Comparison of ENCODE assay signal across 8 mouse cellular contexts in genomic region chr13:74245899-74246231, GRCm38 (mm10). TPM values are rescaled to one million over a fixed set of nuclear protein-coding genes. Genes with fewer than 3 reads are reported as not detected.
DNase-seq lines count a peak whose midpoint lies in the region; ATAC-seq and TF ChIP-seq lines count a peak whose summit lies in the region.

No protein-coding gene starts in this region.

- 69% methylated on average over 4 of the region's 4 CpGs for WGBS in liver, embryonic 13.5 days (ENCODE audit: insufficient replicate concordance)
- 56% methylated on average over 4 of the region's 4 CpGs for WGBS in stomach, postnatal 0 days

- no peaks in the 10 kb centered on the region for H3K27me3 ChIP-seq in testis, adult 2 months (ENCODE audit: control insufficient read depth, insufficient read depth, low read length)
- H3K27me3 ChIP-seq in liver, embryonic 13.5 days = no peaks in the 10 kb centered on the region
- no peaks in the 10 kb centered on the region for H3K27me3 ChIP-seq in stomach, postnatal 0 days (ENCODE audit: control insufficient read depth, insufficient read depth, low read length)

- H3K9ac ChIP-seq in liver, embryonic 13.5 days = no peak overlapping the region
- H3K9ac ChIP-seq in stomach, postnatal 0 days (ENCODE audit: low read length) = no peak overlapping the region

- no peaks in the 10 kb centered on the region for H3K36me3 ChIP-seq in testis, adult 2 months (ENCODE audit: control insufficient read depth, insufficient read depth, low read length)
- no peaks in the 10 kb centered on the region for H3K36me3 ChIP-seq in liver, embryonic 13.5 days
- no peaks in the 10 kb centered on the region for H3K36me3 ChIP-seq in stomach, postnatal 0 days (ENCODE audit: control insufficient read depth, insufficient read depth, low read length)

- intact Hi-C loops in gastrocnemius, adult 2 months (cut with DNase I) = no loop called here

- TF ChIP-seq CTCF in gastrocnemius, adult 2 months (IDR thresholded peaks at IDR 0.05) = no peak
- TF ChIP-seq CTCF in testis, adult 2 months (IDR thresholded peaks at IDR 0.05; ENCODE audit: control insufficient read depth, insufficient read depth, insufficient replicate concordance, low read depth, low read length) = no peak
- no peak for TF ChIP-seq CTCF in stomach, postnatal 0 days (IDR thresholded peaks at IDR 0.05; ENCODE audit: low read depth)

- peak overlapping the region; percentile 48 for H3K27ac ChIP-seq in gastrocnemius, adult 2 months
- H3K27ac ChIP-seq in testis, adult 2 months (ENCODE audit: control insufficient read depth, insufficient read depth, low read depth, low read length) = peak overlapping the region; percentile 82
- no peak overlapping the region; the same call in 1 of the 2 replicates for H3K27ac ChIP-seq in liver, embryonic 13.5 days
- H3K27ac ChIP-seq in stomach, postnatal 0 days (replicated peaks) = no peak overlapping the region

- H3K4me3 ChIP-seq in gastrocnemius, adult 2 months = peak overlapping the region; percentile 53
- H3K4me3 ChIP-seq in testis, adult 2 months (ENCODE audit: control insufficient read depth, low read depth, low read length) = peak overlapping the region; percentile 83
- H3K4me3 ChIP-seq in liver, embryonic 13.5 days (replicated peaks) = no peak overlapping the region
- no peak overlapping the region for H3K4me3 ChIP-seq in stomach, postnatal 0 days (ENCODE audit: low read depth, low read length)

- TF ChIP-seq POLR2A in testis, adult 2 months (IDR thresholded peaks at IDR 0.05; ENCODE audit: control insufficient read depth, low read depth, low read length) = no peak

- H3K4me2 ChIP-seq in liver, embryonic 13.5 days = no peak overlapping the region
- H3K4me2 ChIP-seq in stomach, postnatal 0 days (replicated peaks; ENCODE audit: low read depth) = no peak overlapping the region

- no peak for TF ChIP-seq EP300 in stomach, postnatal 0 days (optimal IDR thresholded peaks at IDR 0.05)

- peaks cover 6% of the 10 kb centered on the region for H3K4me1 ChIP-seq in testis, adult 2 months (ENCODE audit: control insufficient read depth, insufficient read depth, low read length)
- peaks cover 21% of the 10 kb centered on the region for H3K4me1 ChIP-seq in liver, embryonic 13.5 days (replicated peaks)
- no peaks in the 10 kb centered on the region for H3K4me1 ChIP-seq in stomach, postnatal 0 days (replicated peaks; ENCODE audit: control insufficient read depth, insufficient read depth)

- no peak for DNase-seq in gastrocnemius, adult 2 months
- DNase-seq in gastrocnemius, postnatal 25 days = no peak
- DNase-seq in testis, postnatal 10 days (ENCODE audit: low spot score) = no peak
- no peak for DNase-seq in liver, embryonic 13.5 days
- no peak for DNase-seq in stomach, postnatal 0 days (ENCODE audit: low spot score)
- DNase-seq in cerebellum, postnatal 36 days = no peak
- DNase-seq in adrenal gland, adult 18-20 months (ENCODE audit: low spot score in 2 of 2) = no peak

- peak; percentile 70 for ATAC-seq in liver, embryonic 13.5 days (ENCODE audit: low read depth)
- ATAC-seq in stomach, postnatal 0 days (ENCODE audit: low FRiP score, low TSS enrichment) = peak; percentile 29; the same call in 1 of the 2 replicates

- no peaks in the 10 kb centered on the region for H3K9me3 ChIP-seq in liver, embryonic 13.5 days (replicated peaks)
- H3K9me3 ChIP-seq in stomach, postnatal 0 days (ENCODE audit: control insufficient read depth, low read length) = no peaks in the 10 kb centered on the region

RNA-seq across cellular contexts. Expression of gene Exoc3, which starts 37.3 kb away (rescaled TPM):
- 10 to 100 TPM; 30.7 to 35.3 TPM for total RNA-seq in gastrocnemius, adult 2 months (2021)
- 10 to 100 TPM; 29.7 to 33.5 TPM for total RNA-seq in gastrocnemius, postnatal 25 days (2021)
- 28.4 and 34.2 TPM in 2 replicates for polyA plus RNA-seq in testis, adult 2 months (2012; rRNA removed)
- polyA plus RNA-seq in liver, embryonic 13.5 days (2015; fragmentation: Nextera tagmentation; extraction: Ambion mirVana) = 33.3 and 35.7 TPM in 2 replicates
- 43.2 and 44.5 TPM in 2 replicates for polyA plus RNA-seq in stomach, postnatal 0 days (2015; fragmentation: Nextera tagmentation; extraction: Ambion mirVana)
- total RNA-seq in adrenal gland, adult 18-20 months (2021) = 10 to 100 TPM; 61.8 to 70.6 TPM

RNA-seq across cellular contexts. Expression of gene Ahrr, which starts 46.3 kb away (rescaled TPM):
- not detected for total RNA-seq in gastrocnemius, adult 2 months (2021)
- total RNA-seq in gastrocnemius, postnatal 25 days (2021) = not detected
- polyA plus RNA-seq in testis, adult 2 months (2012; rRNA removed) = 0.07 and 0.46 TPM in 2 replicates
- 0.13 TPM in 1 of 2 replicates, not detected in the other for polyA plus RNA-seq in liver, embryonic 13.5 days (2015; fragmentation: Nextera tagmentation; extraction: Ambion mirVana)
- polyA plus RNA-seq in stomach, postnatal 0 days (2015; fragmentation: Nextera tagmentation; extraction: Ambion mirVana) = 0.47 and 0.53 TPM in 2 replicates
- total RNA-seq in adrenal gland, adult 18-20 months (2021) = 1 to 10 TPM; 2.0 to 2.6 TPM

Comparison
In these comparisons a context has a peak if more than half of its experiments do, and no peak if none do; other contexts are left out.
1. H3K27ac ChIP-seq: peak in gastrocnemius, adult 2 months (single experiment) and testis, adult 2 months (single experiment); none in liver, embryonic 13.5 days (single experiment) and stomach, postnatal 0 days (single experiment).
2. H3K4me3 ChIP-seq: peak in gastrocnemius, adult 2 months (single experiment) and testis, adult 2 months (single experiment); none in liver, embryonic 13.5 days (single experiment) and stomach, postnatal 0 days (single experiment).